Mouse (Mus musculus): ENCODE data around the gene Supt3.

Supt3 gene

GRCm38 (mm10) chr17:45056894-45057293, 279.9 kb downstream of the Supt3 start:
- DNase-seq (ENCODE audit: low spot score): no peak

DNA sequence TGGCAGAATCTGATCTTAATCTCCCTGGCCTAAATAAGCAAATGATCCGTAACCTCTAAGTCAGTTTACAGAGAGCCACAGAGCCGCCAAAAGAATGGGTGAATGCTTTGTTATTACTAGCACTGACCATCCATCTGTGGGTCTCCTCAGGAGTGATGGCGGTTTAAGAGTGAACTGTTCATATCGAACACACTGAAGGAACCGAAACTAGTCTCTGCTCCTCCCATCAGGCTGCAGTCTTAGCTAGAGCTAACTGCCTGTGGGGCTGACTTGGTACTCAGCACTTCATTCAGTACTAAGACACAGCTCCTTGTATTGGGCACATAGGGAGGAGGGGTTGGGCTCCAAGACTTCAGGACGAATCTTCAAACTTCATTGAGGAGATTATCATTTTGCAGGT, 280.8 kb downstream of the Supt3 start:
- DNase-seq (ENCODE audit: low spot score): no peak

DNA sequence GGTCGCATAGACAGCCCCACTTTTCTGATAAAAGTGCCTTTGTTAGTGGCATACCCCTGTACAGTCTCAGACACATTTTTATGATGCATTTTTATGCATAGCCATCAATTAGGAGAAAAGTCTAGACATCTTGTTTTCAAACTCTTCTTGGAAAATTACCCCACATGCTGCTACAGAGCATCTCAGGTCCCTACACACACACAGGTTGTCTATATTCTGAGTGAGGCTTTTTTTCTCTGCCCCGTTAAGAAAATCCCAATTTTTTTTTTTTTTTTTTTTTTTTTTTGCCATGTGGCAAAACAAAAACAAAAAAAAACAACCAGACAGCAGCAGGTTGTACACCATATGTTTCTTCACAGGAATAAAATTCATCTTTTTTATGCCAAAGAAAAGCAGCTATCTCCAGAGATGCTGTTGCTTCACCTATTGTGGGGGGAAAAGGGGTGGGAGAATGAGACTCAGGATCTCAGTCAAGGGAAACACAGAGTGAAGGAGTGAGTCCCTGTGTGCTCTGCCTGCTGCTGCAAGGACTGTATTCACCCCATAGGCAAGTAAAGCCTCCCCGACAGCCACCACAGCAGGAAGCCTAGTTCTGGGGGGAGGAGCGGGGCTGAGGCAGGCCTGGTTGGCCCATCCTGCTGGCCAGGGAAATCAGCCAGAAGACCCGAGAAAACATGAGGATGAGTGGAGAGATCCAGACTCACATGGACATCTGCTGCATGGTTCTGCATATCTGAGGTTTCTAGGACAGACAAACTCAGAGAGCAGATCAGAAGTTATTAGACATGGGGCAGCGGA, 281.8 kb downstream of the Supt3 start:
- DNase-seq (ENCODE audit: low spot score): no peak

- DNase-seq (ENCODE audit: low spot score): no peak
These were observed 286.8 kb downstream of the Supt3 start for GRCm38 (mm10) chr17:45063776-45064175.

- DNase-seq (ENCODE audit: low spot score): no peak
These were observed 288.5 kb downstream of the Supt3 start for GRCm38 (mm10) chr17:45065465-45065864.

DNA sequence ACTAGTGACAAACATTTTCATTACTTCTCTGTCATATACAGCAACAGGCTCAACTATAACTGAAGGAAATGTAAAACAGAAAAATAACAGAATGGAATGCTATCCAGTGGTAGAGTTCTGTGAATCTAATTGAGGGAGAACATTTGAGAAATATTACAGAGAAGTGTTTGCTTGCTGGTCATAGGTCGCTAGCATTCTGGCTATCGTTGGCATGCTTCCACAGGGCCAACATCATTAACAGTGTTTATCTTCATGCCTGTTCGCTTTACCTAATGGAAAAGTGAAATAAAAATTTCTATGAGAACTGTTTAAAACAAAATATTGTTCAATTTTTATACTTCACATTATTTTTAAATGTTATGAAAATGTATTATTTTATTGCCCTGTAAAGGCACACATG, 290.5 kb downstream of the Supt3 start:
- DNase-seq (ENCODE audit: low spot score): no peak

GRCm38 (mm10) chr17:45068321-45068720, 291.4 kb downstream of the Supt3 start:
- no peak for DNase-seq (ENCODE audit: low spot score)

GRCm38 (mm10) chr17:45072495-45073347, 295.8 kb downstream of the Supt3 start:
- no peak for DNase-seq (ENCODE audit: low spot score)

GRCm38 (mm10) chr17:45073348-45073634, 296.3 kb downstream of the Supt3 start:
- no peak for DNase-seq (ENCODE audit: low spot score)

- no peak for DNase-seq (ENCODE audit: low spot score)
These were observed 296.8 kb downstream of the Supt3 start for GRCm38 (mm10) chr17:45073779-45074178.

DNA sequence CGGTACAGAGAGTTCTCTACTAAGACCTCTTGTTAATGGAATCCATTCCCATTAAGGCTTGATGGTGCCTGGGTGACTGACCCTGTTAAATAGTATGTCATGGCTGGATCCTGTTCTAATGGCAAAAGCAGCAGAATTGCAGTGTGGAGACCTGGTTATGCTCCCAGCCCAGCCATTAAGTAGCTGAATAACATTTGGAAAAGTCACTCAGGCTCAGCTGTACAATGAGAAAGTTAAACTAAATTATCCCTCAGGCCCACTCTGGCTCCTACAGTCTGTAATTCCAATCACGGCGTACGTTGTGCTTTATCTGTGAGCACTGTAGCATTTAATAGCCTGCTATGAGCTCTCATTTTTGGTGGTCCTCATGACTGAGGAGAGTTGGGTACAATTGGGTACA, 300.0 kb downstream of the Supt3 start:
- no peak for DNase-seq (ENCODE audit: low spot score)

DNA sequence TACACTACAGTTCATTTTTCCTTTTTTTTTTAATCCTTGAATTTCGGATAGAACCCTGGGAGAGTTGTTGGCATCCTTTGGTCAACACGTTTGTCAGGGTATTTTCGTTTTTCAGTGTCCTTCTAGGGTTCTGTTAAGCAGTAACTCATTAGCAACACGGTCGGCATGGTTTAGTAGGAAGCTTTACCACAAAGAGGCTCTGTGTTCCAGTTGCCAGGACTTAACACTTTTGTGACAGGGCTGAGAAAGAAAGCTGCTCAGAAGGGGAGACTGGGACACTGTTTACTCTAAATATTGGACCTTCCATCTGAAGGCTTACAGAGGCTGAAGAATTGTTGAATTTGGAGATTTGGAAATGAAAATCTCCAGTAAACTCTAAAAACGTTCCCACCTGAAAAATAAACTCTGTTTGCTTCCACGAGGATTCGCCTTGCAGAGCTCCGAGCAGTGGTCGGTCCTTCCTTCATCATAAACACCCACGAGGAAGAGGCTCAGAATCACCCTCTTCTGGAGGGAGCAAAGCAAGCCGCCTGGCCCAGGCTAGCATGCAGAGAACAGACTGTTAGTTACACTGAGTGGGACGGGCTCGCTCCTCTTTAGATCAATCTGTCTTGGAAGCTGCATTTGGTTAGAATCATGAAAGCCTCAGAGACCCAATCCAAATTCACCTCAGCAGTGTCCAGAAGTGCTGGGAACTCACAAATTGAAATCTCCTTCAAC, 301.1 kb downstream of the Supt3 start:
- no peak for DNase-seq (ENCODE audit: low spot score)

DNA sequence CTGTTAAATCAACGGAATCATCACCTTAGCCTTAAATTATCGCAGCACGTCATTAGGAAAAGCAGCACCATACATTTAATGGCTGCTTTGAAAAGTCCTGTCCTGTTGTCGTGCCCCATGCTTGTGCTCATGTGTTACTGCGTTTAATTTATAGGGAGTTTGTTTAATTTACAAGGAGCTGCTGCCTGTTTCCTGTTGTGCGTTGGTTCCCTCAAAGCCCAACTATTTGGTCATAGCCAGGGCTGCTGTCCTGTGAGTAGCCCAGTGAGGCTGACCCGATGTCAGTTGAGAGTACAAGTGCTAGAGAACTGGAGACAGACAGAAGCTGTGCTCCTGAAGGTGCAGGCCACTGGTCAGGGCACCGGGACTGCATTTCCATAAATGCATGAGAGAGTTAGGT, 304.6 kb downstream of the Supt3 start:
- no peak for DNase-seq (ENCODE audit: low spot score)

- no peak for DNase-seq (ENCODE audit: low spot score)
These were observed 305.1 kb downstream of the Supt3 start for GRCm38 (mm10) chr17:45081955-45082475.

DNA sequence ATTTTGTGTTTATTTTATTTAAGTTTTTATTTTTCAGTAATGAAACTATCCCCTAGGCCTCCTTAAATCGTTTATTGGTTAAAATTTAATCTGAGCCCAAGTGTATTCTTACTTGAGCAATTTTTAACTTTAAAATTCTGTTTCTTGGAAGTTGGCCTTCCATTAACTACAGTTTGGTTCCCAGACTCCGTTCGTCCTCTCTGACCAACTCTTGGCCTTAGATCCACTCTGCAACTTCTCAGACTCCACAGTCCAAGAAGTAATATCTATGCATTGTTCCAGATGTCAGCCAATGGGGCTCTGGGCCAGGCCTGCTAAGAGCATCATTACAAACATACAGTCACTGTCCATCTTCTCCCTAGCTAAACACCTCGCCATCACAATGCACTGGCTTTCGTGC, 309.4 kb downstream of the Supt3 start:
- DNase-seq (ENCODE audit: low spot score): no peak

GRCm38 (mm10) chr17:45087022-45087421, 310.1 kb downstream of the Supt3 start:
- no peak for DNase-seq (ENCODE audit: low spot score)

DNA sequence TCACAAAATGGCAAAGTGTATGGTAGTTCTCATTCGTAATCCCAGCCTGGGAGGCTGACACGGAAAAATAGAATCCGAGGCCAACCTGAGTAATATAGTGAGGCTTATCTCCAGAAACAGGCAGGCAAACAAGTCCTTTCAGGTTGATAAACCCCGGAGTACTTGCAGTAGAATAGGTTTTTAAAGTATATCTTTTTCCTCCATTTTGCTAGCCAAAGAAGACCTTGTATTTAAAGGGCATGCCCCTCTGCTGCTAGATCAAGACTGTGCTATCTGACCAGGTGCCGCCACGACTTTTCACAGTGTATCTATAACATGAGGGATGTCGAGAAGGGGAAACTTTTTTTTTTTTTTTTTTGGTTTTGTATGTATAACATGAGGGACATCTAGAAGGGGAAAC, 324.1 kb downstream of the Supt3 start:
- DNase-seq (ENCODE audit: low spot score): no peak

GRCm38 (mm10) chr17:45115386-45115785, 338.4 kb downstream of the Supt3 start:
- DNase-seq (ENCODE audit: low spot score): no peak

- no peak for DNase-seq (ENCODE audit: low spot score)
These were observed 341.9 kb downstream of the Supt3 start for GRCm38 (mm10) chr17:45118565-45119471.

- no peak for DNase-seq (ENCODE audit: low spot score)
These were observed 342.8 kb downstream of the Supt3 start for GRCm38 (mm10) chr17:45119609-45120201.

GRCm38 (mm10) chr17:45123856-45124255, 346.9 kb downstream of the Supt3 start:
- no peak for DNase-seq (ENCODE audit: low spot score)

All from ovary, postnatal 14 days (tissue).